Mouse (Mus musculus) liver, postnatal 0 days (tissue): ENCODE results near the gene Lonp1. TPM values are rescaled to one million over a fixed set of nuclear protein-coding genes. Genes with fewer than 3 reads are reported as not detected.
"Not testable (repeated sequence)": the region's sequence is repeated elsewhere in the genome, so short reads cannot be mapped to it uniquely, and the experiment has no call there.

Experiments
- ATAC-seq: fragments of 200-750 bp; cut with Nextera tagmentation; 2 replicates; pipeline ENCODE4 v1.8.0; 2017; ENCODE audit warnings: mild to moderate bottlenecking, moderate library complexity
- DNase-seq: peaks from one replicate; pipeline ENCODE4 v3.0.0-alpha.2; 2016
- H3K27ac ChIP-seq: fragments of 300-500 bp; sonication (generic); 2 replicates; pipeline ENCODE4 v1.5.1; 2014; ENCODE audit warnings: antibody characterized with exemption, moderate library complexity, mild to moderate bottlenecking, low read depth
- H3K27me3 ChIP-seq: fragments of 300-500 bp; sonication (generic); 2 replicates; pipeline ENCODE4 v1.6.1; 2014; ENCODE audit warnings: low read length, control low read depth, mixed read lengths; ENCODE audit not compliant: insufficient read depth
- H3K36me3 ChIP-seq: fragments of 300-500 bp; sonication (generic); replicated peaks from 2 replicates; pipeline ENCODE4 v1.6.1; 2014; ENCODE audit warnings: mild to moderate bottlenecking, control low read depth, low read length, moderate library complexity, mixed read lengths; ENCODE audit not compliant: insufficient read depth
- H3K4me1 ChIP-seq: fragments of 300-500 bp; sonication (generic); 2 replicates; pipeline ENCODE4 v1.6.1; 2014; ENCODE audit warnings: antibody characterized with exemption, mild to moderate bottlenecking, control low read depth; ENCODE audit not compliant: insufficient read depth
- H3K4me2 ChIP-seq: fragments of 300-500 bp; sonication (generic); 2 replicates; pipeline ENCODE4 v1.6.1; 2014; ENCODE audit warnings: low read depth, mild to moderate bottlenecking, low read length, moderate library complexity, mixed read lengths
- H3K4me3 ChIP-seq: fragments of 300-500 bp; sonication (generic); 2 replicates; pipeline ENCODE4 v1.5.1; 2014; ENCODE audit warnings: low read depth, low read length
- H3K9ac ChIP-seq: fragments of 300-500 bp; sonication (generic); replicated peaks from 2 replicates; pipeline ENCODE4 v1.6.1; 2014; ENCODE audit warnings: mild to moderate bottlenecking, moderate library complexity
- H3K9me3 ChIP-seq: fragments of 300-500 bp; sonication (generic); 2 replicates; pipeline ENCODE4 v1.6.1; 2016; ENCODE audit warnings: mild to moderate bottlenecking, control low read depth, low read length, mixed read lengths
- CTCF ChIP-seq: sonication (generic); IDR thresholded peaks from 2 replicates; pipeline ENCODE4 v1.5.1; 2016; ENCODE audit warnings: antibody characterized with exemption, low read depth
- EP300 ChIP-seq: IDR thresholded peaks from 2 replicates; pipeline ENCODE4 v1.6.1; 2016; ENCODE audit warnings: antibody characterized with exemption, low read depth, mild to moderate bottlenecking
- WGBS: fragments of 180-500 bp; shearing (Covaris S2); extraction: QIAGEN DNeasy Blood & Tissue Kit; methylation state at CpG from one replicate; pipeline ENCODE4 v1.1.7; 2014; ENCODE audit not compliant: insufficient replicate concordance; 5-methylcytosine and 5-hydroxymethylcytosine counted together
- polyA plus RNA-seq: library from polyadenylated mRNA; unstranded; fragments of >200 nt; fragmentation: Nextera tagmentation; extraction: Ambion mirVana; gene quantifications from 2 replicates; pipeline ENCODE4 v1.2.1, GENCODE M21; 2015

Gene Lonp1
- polyA plus RNA-seq, 1 experiment from 2014 or later = 31.9 TPM

DNA sequence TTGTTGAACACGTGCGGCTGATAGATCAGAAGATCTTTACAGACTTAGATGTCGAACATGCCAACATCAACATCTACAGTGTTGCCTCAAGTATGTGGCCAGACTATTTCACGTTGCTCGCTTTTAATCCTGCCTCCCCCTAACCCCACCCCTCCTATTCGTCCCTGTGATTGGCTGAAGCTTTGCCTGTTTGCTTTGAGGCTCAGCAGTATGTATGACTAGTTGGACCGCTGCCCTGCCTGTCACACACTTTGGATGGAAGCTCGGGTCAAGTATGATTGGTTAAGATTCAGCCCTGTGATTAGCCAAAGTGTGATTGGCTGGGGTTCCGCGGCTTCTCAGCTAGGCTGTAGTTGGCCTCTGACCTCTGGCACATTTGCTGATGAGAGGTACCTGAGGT, 25.1 kb upstream of the Lonp1 start:
- Histone ChIP-seq H3K36me3 (no peaks in the 10 kb centered on the region), H3K4me2 (no peak overlapping the region), H3K9ac (no peak overlapping the region), H3K9me3 (no peaks in the 10 kb centered on the region), H3K4me1 (no peaks in the 10 kb centered on the region), H3K27ac (peak overlapping the region; percentile 77), H3K4me3 (no peak overlapping the region), H3K27me3 (no peaks in the 10 kb centered on the region)
- TF ChIP-seq EP300 (peak; percentile 56), CTCF (no peak)
- peak; percentile 97 for ATAC-seq
- DNase-seq = peak; percentile 79
- WGBS = 31% methylated on average over 10 of the region's 10 CpGs

DNA sequence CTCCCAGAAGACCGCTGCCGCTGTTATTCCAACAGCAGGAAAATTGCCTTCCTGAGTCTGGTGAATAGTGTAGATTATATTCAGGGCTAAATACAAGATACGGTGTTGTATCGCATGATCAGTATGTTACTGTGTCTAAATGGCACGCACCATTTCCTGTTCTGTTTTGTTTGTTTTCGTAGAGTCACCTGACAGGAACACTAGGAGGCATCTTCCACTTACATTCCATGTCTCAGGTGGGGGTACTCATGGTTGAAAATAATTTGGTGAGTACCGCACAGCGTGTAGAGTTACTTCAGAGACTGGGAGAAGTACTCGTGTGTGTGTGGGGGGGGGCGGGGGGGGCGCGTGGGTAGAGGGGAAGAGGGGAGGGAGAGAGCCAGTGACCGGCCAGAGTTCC, 20.9 kb upstream of the Lonp1 start:
- ATAC-seq = no peak
- WGBS = 56% methylated on average over 10 of the region's 13 CpGs
- TF ChIP-seq EP300 = no peak
- no peak for TF ChIP-seq CTCF

DNA sequence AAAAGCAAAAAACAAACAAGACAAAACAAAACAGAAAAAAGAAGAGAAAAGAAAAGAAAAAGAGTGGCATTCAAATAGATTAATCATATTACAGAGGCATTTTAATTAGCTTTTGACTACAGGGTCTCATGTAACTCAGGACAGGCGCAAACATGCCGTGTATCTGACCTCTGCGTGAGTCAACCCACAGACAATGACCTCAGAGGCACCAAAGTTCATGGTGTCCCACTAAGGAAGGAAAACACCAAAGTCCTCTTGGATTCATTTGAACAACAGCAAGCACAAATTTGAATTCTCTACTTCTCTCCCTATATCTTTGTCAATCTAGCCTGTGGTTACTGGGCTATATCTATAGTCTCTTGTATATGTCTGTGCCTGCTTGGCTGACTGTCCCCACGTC, 16.6 kb upstream of the Lonp1 start:
- ATAC-seq (peak; percentile 72), DNase-seq (no peak)
- Histone ChIP-seq H3K27me3 (no peaks in the 10 kb centered on the region), H3K9me3 (no peaks in the 10 kb centered on the region), H3K36me3 (no peaks in the 10 kb centered on the region), H3K4me3 (no peak overlapping the region), H3K4me1 (no peaks in the 10 kb centered on the region), H3K27ac (peak overlapping the region; percentile 53), H3K9ac (no peak overlapping the region), H3K4me2 (no peak overlapping the region)
- WGBS = 54% methylated on average over 4 of the region's 4 CpGs
- TF ChIP-seq CTCF (no peak), EP300 (no peak)

More for the DNA sequence above, 20.9 kb upstream of the Lonp1 start:
- no peaks in the 10 kb centered on the region for H3K9me3 ChIP-seq
- H3K36me3 ChIP-seq = no peaks in the 10 kb centered on the region
- H3K9ac ChIP-seq = no peak overlapping the region
- H3K4me2 ChIP-seq = no peak overlapping the region
- H3K4me3 ChIP-seq = no peak overlapping the region
- H3K27me3 ChIP-seq = no peaks in the 10 kb centered on the region
- no peaks in the 10 kb centered on the region for H3K4me1 ChIP-seq
- no peak overlapping the region for H3K27ac ChIP-seq
- no peak for DNase-seq

DNA sequence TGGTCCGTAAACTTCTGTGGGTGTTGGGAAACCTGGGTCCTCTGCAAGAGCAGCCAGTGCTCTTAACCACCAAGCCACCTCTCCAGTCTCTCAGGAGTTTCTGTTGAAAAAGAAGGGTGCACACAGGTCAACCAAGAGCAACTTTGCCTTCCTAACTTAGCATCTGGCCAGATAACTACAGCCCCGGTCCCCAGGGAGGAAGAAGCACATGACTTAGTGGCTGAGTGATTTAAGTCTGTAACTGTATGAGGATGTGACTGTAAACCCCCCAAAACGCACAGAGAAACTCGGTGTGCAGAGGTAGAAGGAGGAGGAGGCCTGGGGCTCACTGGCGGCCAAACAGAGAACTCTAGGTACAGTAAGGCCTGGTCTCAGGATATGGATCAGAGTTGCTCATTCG, 7.3 kb upstream of the Lonp1 start:
- H3K9ac ChIP-seq = no peak overlapping the region
- no peak overlapping the region for H3K4me3 ChIP-seq
- WGBS = 58% methylated on average over 6 of the region's 6 CpGs
- no peak for TF ChIP-seq CTCF
- TF ChIP-seq EP300 = no peak
- H3K4me2 ChIP-seq = no peak overlapping the region
- no peak for DNase-seq
- H3K27me3 ChIP-seq = no peaks in the 10 kb centered on the region
- H3K36me3 ChIP-seq = no peaks in the 10 kb centered on the region
- H3K9me3 ChIP-seq = no peaks in the 10 kb centered on the region
- H3K27ac ChIP-seq = no peak overlapping the region
- peak; percentile 40 for ATAC-seq
- no peaks in the 10 kb centered on the region for H3K4me1 ChIP-seq

DNA sequence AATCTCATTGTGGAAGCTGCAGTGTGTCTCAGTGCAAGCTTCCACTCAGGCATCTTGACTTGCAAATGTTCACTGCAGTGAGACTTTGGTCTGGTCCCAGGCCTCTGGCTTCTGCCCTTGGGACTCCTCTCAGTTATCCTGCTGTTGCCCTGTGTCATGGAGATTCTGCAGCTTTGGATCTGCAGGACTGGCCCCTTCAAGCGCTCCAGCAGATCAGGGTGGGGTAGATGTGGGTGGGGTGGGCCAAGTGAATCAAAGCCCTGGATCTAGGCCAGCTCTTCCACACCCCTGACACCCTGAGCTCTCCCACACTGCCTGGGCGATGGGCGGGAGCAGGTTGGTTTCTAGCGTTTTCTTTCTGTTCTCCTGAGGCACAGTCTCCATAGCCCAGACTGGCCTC, 5.1 kb upstream of the Lonp1 start:
- H3K4me1 ChIP-seq = peaks cover 12% of the 10 kb centered on the region
- H3K9me3 ChIP-seq = no peaks in the 10 kb centered on the region
- no peaks in the 10 kb centered on the region for H3K27me3 ChIP-seq
- no peak for ATAC-seq
- WGBS = 52% methylated on average over 4 of the region's 4 CpGs
- H3K9ac ChIP-seq = no peak overlapping the region
- H3K4me3 ChIP-seq = no peak overlapping the region
- no peak for DNase-seq
- TF ChIP-seq CTCF (no peak), EP300 (no peak)
- H3K27ac ChIP-seq = no peak overlapping the region
- H3K36me3 ChIP-seq = no peaks in the 10 kb centered on the region
- no peak overlapping the region for H3K4me2 ChIP-seq

DNA sequence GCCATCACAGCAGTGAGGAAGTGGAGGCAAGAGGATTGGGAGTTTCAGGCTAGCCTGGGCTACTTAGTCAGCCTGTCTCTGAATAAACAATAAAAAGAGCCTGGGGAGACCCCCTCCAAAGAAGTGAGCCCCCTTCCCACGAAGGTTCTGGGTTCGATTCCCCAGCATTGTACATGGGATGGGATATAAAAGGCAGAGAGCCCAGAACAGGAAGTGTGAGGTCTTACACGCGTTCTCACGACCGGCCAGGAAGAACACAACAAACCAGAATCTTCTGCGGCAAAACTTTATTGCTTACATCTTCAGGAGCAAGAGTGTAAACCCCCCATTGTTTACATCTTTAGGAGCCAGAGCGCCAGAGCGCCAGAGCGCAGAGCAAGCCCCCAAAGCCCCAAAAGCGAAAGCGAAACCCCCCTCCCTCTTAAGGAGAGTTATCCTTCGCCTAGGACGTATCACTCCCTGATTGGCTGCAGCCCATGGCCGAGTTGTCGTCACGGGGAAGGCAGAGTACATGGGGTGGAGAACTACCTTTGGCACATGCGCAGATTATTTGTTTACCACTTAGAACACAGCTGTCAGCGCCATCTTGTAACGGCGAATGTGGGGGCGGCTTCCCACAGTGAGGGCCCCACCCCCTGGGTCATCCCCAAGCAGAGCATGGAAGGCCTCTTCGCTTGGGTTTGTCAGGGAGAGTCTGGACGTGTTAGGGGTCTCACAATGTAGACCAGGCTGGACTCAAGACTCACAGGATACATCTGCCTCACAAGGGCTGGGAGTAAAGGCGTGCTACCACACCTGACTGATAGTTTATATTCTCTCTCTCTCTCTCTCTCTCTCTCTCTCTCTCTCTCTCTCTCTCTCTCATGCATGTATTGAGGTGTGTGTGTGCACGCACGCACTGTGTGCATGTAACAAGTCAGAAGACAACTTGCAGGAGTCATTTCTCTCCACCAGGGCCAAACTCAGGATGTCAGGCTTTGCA, 3.4 kb upstream of the Lonp1 start:
- H3K27me3 ChIP-seq, H3K9me3 ChIP-seq, ATAC-seq, H3K4me2 ChIP-seq, H3K9ac ChIP-seq, H3K4me3 ChIP-seq, H3K27ac ChIP-seq, DNase-seq, H3K36me3 ChIP-seq: not testable (repeated sequence)
- peaks cover 20% of the 10 kb centered on the region for H3K4me1 ChIP-seq
- 82% methylated on average over 23 of the region's 27 CpGs for WGBS
